Mouse (Mus musculus): Measurements from ENCODE around the gene 4933425L06Rik.

DNA sequence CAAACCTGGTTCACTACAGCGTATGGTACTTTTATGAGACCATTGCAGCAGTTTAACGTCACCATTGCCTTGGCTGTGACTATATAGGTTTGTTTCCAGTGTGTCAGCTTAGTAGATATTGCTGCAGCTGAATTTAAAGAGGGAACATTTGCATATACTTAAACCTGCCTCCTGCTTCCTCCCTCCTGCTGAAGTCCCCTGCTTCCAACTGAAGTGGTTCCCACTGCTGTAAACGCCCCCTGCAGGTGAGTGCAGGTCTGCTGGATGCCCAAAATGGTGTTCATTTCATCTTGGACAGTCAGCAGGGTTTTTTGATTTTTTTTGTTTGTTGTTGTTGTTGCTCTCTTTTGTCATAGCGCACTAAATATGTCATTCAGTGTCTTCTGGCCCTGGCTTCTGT, 72.0 kb downstream of the 4933425L06Rik start:
- TF ChIP-seq CTCF (IDR thresholded peaks at IDR 0.05; ENCODE audit: low read depth, low read length) (peak; percentile 52), POLR2A (IDR thresholded peaks at IDR 0.05; ENCODE audit: insufficient read depth, low read length) (no peak)
